Mouse (Mus musculus): ENCODE data around the gene Idh2. TPM values are rescaled to one million over a fixed set of nuclear protein-coding genes. Genes with fewer than 3 reads are reported as not detected.

The Idh2 gene
- polyA plus RNA-seq, 1 experiment from 2014 or later = 371 TPM

GRCm38 (mm10) chr7:80113989-80114388 lies 1.2 kb downstream of the Idh2 start:
- Histone ChIP-seq H3K9ac (ENCODE audit: low read length) (peak overlapping the region; percentile 97), H3K4me1 (ENCODE audit: control insufficient read depth, insufficient read depth, low read length) (peaks cover 16% of the 10 kb centered on the region), H3K9me3 (ENCODE audit: control insufficient read depth, low read length) (no peaks in the 10 kb centered on the region), H3K27me3 (ENCODE audit: control insufficient read depth, insufficient read depth, low read length) (no peaks in the 10 kb centered on the region), H3K36me3 (ENCODE audit: control insufficient read depth, insufficient read depth, low read length) (no peaks in the 10 kb centered on the region), H3K4me3 (ENCODE audit: low read depth, low read length) (peak overlapping the region; percentile 98), H3K4me2 (ENCODE audit: low read depth) (peak overlapping the region; percentile 85), H3K27ac (ENCODE audit: low read depth, low read length) (peak overlapping the region; percentile 90)
- peak; percentile 33 for DNase-seq (ENCODE audit: low spot score)
- 0 out of 2 replicates have a peak, but pooled peaks have one; percentile 17 for ATAC-seq (ENCODE audit: insufficient read depth, low FRiP score, low TSS enrichment)
- WGBS = 5% methylated on average over 10 of the region's 10 CpGs

- no peak overlapping the region for H3K4me2 ChIP-seq (ENCODE audit: low read depth)
- no peak overlapping the region for H3K4me3 ChIP-seq (ENCODE audit: low read depth, low read length)
- DNase-seq (ENCODE audit: low spot score) (no peak), ATAC-seq (ENCODE audit: insufficient read depth, low FRiP score, low TSS enrichment) (no peak)
- H3K9ac ChIP-seq (ENCODE audit: low read length) = no peak overlapping the region
- 88% methylated on average over 9 of the region's 9 CpGs for WGBS
- peaks cover 16% of the 10 kb centered on the region for H3K4me1 ChIP-seq (ENCODE audit: control insufficient read depth, insufficient read depth, low read length)
- no peaks in the 10 kb centered on the region for H3K27me3 ChIP-seq (ENCODE audit: control insufficient read depth, insufficient read depth, low read length)
- H3K9me3 ChIP-seq (ENCODE audit: control insufficient read depth, low read length) = no peaks in the 10 kb centered on the region
- 0 out of 2 replicates have a peak, but pooled peaks cover 2% of the 10 kb centered on the region for H3K36me3 ChIP-seq (ENCODE audit: control insufficient read depth, insufficient read depth, low read length)
- no peak overlapping the region for H3K27ac ChIP-seq (ENCODE audit: low read depth, low read length)
Measured at GRCm38 (mm10) chr7:80111066-80112045, 3.8 kb downstream of the Idh2 start.

GRCm38 (mm10) chr7:80106441-80106840 lies 8.8 kb downstream of the Idh2 start:
- H3K9me3 ChIP-seq (ENCODE audit: control insufficient read depth, low read length) = no peaks in the 10 kb centered on the region
- 100% methylated on average over 1 of the region's 1 CpGs for WGBS
- ATAC-seq (ENCODE audit: insufficient read depth, low FRiP score, low TSS enrichment) = no peak

GRCm38 (mm10) chr7:80105637-80106390 lies 9.4 kb downstream of the Idh2 start:
- Histone ChIP-seq H3K27ac (ENCODE audit: low read depth, low read length) (no peak overlapping the region), H3K27me3 (ENCODE audit: control insufficient read depth, insufficient read depth, low read length) (no peaks in the 10 kb centered on the region), H3K4me1 (ENCODE audit: control insufficient read depth, insufficient read depth, low read length) (no peaks in the 10 kb centered on the region), H3K4me3 (ENCODE audit: low read depth, low read length) (no peak overlapping the region), H3K36me3 (ENCODE audit: control insufficient read depth, insufficient read depth, low read length) (peaks cover 8% of the 10 kb centered on the region; the same call in 1 of the 2 replicates), H3K9me3 (ENCODE audit: control insufficient read depth, low read length) (no peaks in the 10 kb centered on the region), H3K4me2 (ENCODE audit: low read depth) (no peak overlapping the region), H3K9ac (ENCODE audit: low read length) (no peak overlapping the region)
- DNase-seq (ENCODE audit: low spot score) (no peak), ATAC-seq (ENCODE audit: insufficient read depth, low FRiP score, low TSS enrichment) (no peak)
- WGBS = 93% methylated on average over 4 of the region's 4 CpGs

More at GRCm38 (mm10) chr7:80106441-80106840, 8.8 kb downstream of the Idh2 start:
- no peak overlapping the region for H3K27ac ChIP-seq (ENCODE audit: low read depth, low read length)
- no peak overlapping the region for H3K4me2 ChIP-seq (ENCODE audit: low read depth)
- H3K4me3 ChIP-seq (ENCODE audit: low read depth, low read length) = no peak overlapping the region
- no peak for DNase-seq (ENCODE audit: low spot score)
- no peaks in the 10 kb centered on the region; the same call in 1 of the 2 replicates for H3K4me1 ChIP-seq (ENCODE audit: control insufficient read depth, insufficient read depth, low read length)
- no peak overlapping the region for H3K9ac ChIP-seq (ENCODE audit: low read length)
- H3K36me3 ChIP-seq (ENCODE audit: control insufficient read depth, insufficient read depth, low read length) = 0 out of 2 replicates have a peak, but pooled peaks cover 4% of the 10 kb centered on the region
- no peaks in the 10 kb centered on the region for H3K27me3 ChIP-seq (ENCODE audit: control insufficient read depth, insufficient read depth, low read length)

GRCm38 (mm10) chr7:80103335-80103734 lies 11.9 kb downstream of the Idh2 start:
- WGBS = 94% methylated on average over 3 of the region's 3 CpGs
- H3K36me3 ChIP-seq (ENCODE audit: control insufficient read depth, insufficient read depth, low read length) = peaks cover 28% of the 10 kb centered on the region
- H3K27ac ChIP-seq (ENCODE audit: low read depth, low read length) = no peak overlapping the region
- no peak overlapping the region for H3K4me2 ChIP-seq (ENCODE audit: low read depth)
- H3K9me3 ChIP-seq (ENCODE audit: control insufficient read depth, low read length) = no peaks in the 10 kb centered on the region
- no peaks in the 10 kb centered on the region for H3K4me1 ChIP-seq (ENCODE audit: control insufficient read depth, insufficient read depth, low read length)
- H3K4me3 ChIP-seq (ENCODE audit: low read depth, low read length) = no peak overlapping the region
- no peak overlapping the region for H3K9ac ChIP-seq (ENCODE audit: low read length)
- DNase-seq (ENCODE audit: low spot score) (no peak), ATAC-seq (ENCODE audit: insufficient read depth, low FRiP score, low TSS enrichment) (no peak)
- H3K27me3 ChIP-seq (ENCODE audit: control insufficient read depth, insufficient read depth, low read length) = no peaks in the 10 kb centered on the region

- WGBS = 95% methylated on average over 13 of the region's 13 CpGs
- Histone ChIP-seq H3K4me1 (ENCODE audit: control insufficient read depth, insufficient read depth, low read length) (no peaks in the 10 kb centered on the region), H3K9ac (ENCODE audit: low read length) (no peak overlapping the region), H3K4me2 (ENCODE audit: low read depth) (no peak overlapping the region), H3K27me3 (ENCODE audit: control insufficient read depth, insufficient read depth, low read length) (no peaks in the 10 kb centered on the region), H3K36me3 (ENCODE audit: control insufficient read depth, insufficient read depth, low read length) (peaks cover 39% of the 10 kb centered on the region), H3K27ac (ENCODE audit: low read depth, low read length) (no peak overlapping the region), H3K4me3 (ENCODE audit: low read depth, low read length) (no peak overlapping the region), H3K9me3 (ENCODE audit: control insufficient read depth, low read length) (no peaks in the 10 kb centered on the region)
- DNase-seq (ENCODE audit: low spot score) (no peak), ATAC-seq (ENCODE audit: insufficient read depth, low FRiP score, low TSS enrichment) (no peak)
Measured at GRCm38 (mm10) chr7:80098389-80098976, 16.7 kb downstream of the Idh2 start.

GRCm38 (mm10) chr7:80095598-80096309 lies 19.4 kb downstream of the Idh2 start:
- 96% methylated on average over 20 of the region's 20 CpGs for WGBS
- Histone ChIP-seq H3K27ac (ENCODE audit: low read depth, low read length) (no peak overlapping the region), H3K4me1 (ENCODE audit: control insufficient read depth, insufficient read depth, low read length) (no peaks in the 10 kb centered on the region), H3K36me3 (ENCODE audit: control insufficient read depth, insufficient read depth, low read length) (peaks cover 43% of the 10 kb centered on the region), H3K4me2 (ENCODE audit: low read depth) (no peak overlapping the region), H3K4me3 (ENCODE audit: low read depth, low read length) (no peak overlapping the region), H3K9ac (ENCODE audit: low read length) (no peak overlapping the region; the same call in 1 of the 2 replicates), H3K9me3 (ENCODE audit: control insufficient read depth, low read length) (no peaks in the 10 kb centered on the region), H3K27me3 (ENCODE audit: control insufficient read depth, insufficient read depth, low read length) (no peaks in the 10 kb centered on the region)
- DNase-seq (ENCODE audit: low spot score) (no peak), ATAC-seq (ENCODE audit: insufficient read depth, low FRiP score, low TSS enrichment) (no peak)

- H3K27ac ChIP-seq (ENCODE audit: low read depth, low read length) = no peak overlapping the region
- no peaks in the 10 kb centered on the region for H3K9me3 ChIP-seq (ENCODE audit: control insufficient read depth, low read length)
- DNase-seq (ENCODE audit: low spot score) (no peak), ATAC-seq (ENCODE audit: insufficient read depth, low FRiP score, low TSS enrichment) (no peak)
- no peak overlapping the region for H3K4me3 ChIP-seq (ENCODE audit: low read depth, low read length)
- peaks cover 31% of the 10 kb centered on the region for H3K36me3 ChIP-seq (ENCODE audit: control insufficient read depth, insufficient read depth, low read length)
- H3K4me2 ChIP-seq (ENCODE audit: low read depth) = no peak overlapping the region
- WGBS = 92% methylated on average over 5 of the region's 5 CpGs
- no peaks in the 10 kb centered on the region for H3K27me3 ChIP-seq (ENCODE audit: control insufficient read depth, insufficient read depth, low read length)
- no peak overlapping the region for H3K9ac ChIP-seq (ENCODE audit: low read length)
- no peaks in the 10 kb centered on the region for H3K4me1 ChIP-seq (ENCODE audit: control insufficient read depth, insufficient read depth, low read length)
Measured at GRCm38 (mm10) chr7:80094481-80094880, 20.7 kb downstream of the Idh2 start.

Data from neural tube, embryonic 11.5 days (tissue).